Mouse (Mus musculus) ES-E14 (cell line): Measurements from ENCODE around the gene Wdhd1. TPM values are rescaled to one million over a fixed set of nuclear protein-coding genes. Genes with fewer than 3 reads are reported as not detected.
A peak's percentile ranks its signal among the peaks of the same experiment; 100 is the strongest.

Source experiments
- DNase-seq: peaks from one replicate; pipeline ENCODE4 v3.0.0-alpha.2; 2013; ENCODE audit warnings: low read depth, low spot score
- H3K27ac ChIP-seq: 2 replicates; pipeline ENCODE4 v1.5.1; 2012; ENCODE audit warnings: low read depth, mild to moderate bottlenecking, low read length, moderate library complexity, mixed read lengths; ENCODE audit not compliant: poor library complexity, insufficient read depth, severe bottlenecking
- H3K36me3 ChIP-seq: 2 replicates; pipeline ENCODE4 v1.6.1; 2012; ENCODE audit warnings: mild to moderate bottlenecking, low read length, moderate library complexity, mixed read lengths; ENCODE audit not compliant: control insufficient read depth, poor library complexity, insufficient read depth, severe bottlenecking
- H3K4me1 ChIP-seq, 2 experiments: fragments of 150-350 bp in 1 of 2; sonication (generic) in 1 of 2; 2 replicates each; pipeline ENCODE4 v1.6.1; 2012; ENCODE audit warnings: low read length in 2 of 2, mild to moderate bottlenecking in 1 of 2, mixed read lengths in 1 of 2; ENCODE audit not compliant: control insufficient read depth in 2 of 2, insufficient read depth in 2 of 2, poor library complexity in 1 of 2
- H3K4me3 ChIP-seq, 2 experiments: fragments of 150-350 bp in 1 of 2; sonication (generic) in 1 of 2; 2 replicates each; pipeline ENCODE4 v1.5.1; 2012; ENCODE audit warnings: low read length in 2 of 2, low read depth in 1 of 2, mild to moderate bottlenecking in 1 of 2, mixed read lengths in 1 of 2; ENCODE audit not compliant: insufficient read depth in 1 of 2, poor library complexity in 1 of 2, severe bottlenecking in 1 of 2
- H3K9ac ChIP-seq: 2 replicates; pipeline ENCODE4 v1.6.1; 2012; ENCODE audit warnings: low read depth, mild to moderate bottlenecking, low read length, mixed read lengths; ENCODE audit not compliant: poor library complexity, insufficient read depth, severe bottlenecking
- H3K9me3 ChIP-seq: fragments of 150-350 bp; sonication (generic); 2 replicates; pipeline ENCODE4 v1.6.1; 2012; ENCODE audit warnings: low read depth, mild to moderate bottlenecking, low read length; ENCODE audit not compliant: control insufficient read depth, insufficient read depth
- CHD2 ChIP-seq: IDR thresholded peaks from 2 replicates; pipeline ENCODE4 v1.6.1; 2014; ENCODE audit warnings: mild to moderate bottlenecking, low read depth, low read length, inconsistent platforms
- HCFC1 ChIP-seq: IDR thresholded peaks from 2 replicates; pipeline ENCODE4 v1.6.1; 2012; ENCODE audit warnings: low read length, inconsistent platforms, borderline replicate concordance; ENCODE audit not compliant: insufficient read depth
- MAFK ChIP-seq: IDR thresholded peaks from 2 replicates; pipeline ENCODE4 v1.6.1; 2014; ENCODE audit warnings: mild to moderate bottlenecking, low read depth, low read length, inconsistent platforms; ENCODE audit not compliant: insufficient read depth
- ZC3H11A ChIP-seq: IDR thresholded peaks from 2 replicates; pipeline ENCODE4 v1.6.1; 2012; ENCODE audit warnings: low read depth, mild to moderate bottlenecking, inconsistent platforms, low read length, borderline replicate concordance
- ZNF384 ChIP-seq: IDR thresholded peaks from 2 replicates; pipeline ENCODE4 v1.6.1; 2012; ENCODE audit warnings: low read depth, low read length, inconsistent platforms
- in situ Hi-C, 2 experiments: fragments of 600-800 bp; cut with MboI; formaldehyde crosslinking; loops; one replicate each; pipeline ENCODE4 v1.15.1; 2025; ENCODE audit warnings: low sequenced_read_pairs in 2 of 2, inconsistent platforms in 1 of 2; ENCODE audit not compliant: unreplicated experiment in 2 of 2
- total RNA-seq: library from RNA; depleted of rRNA; stranded (reverse); fragments of 300-350 nt; gene quantifications from 2 replicates; pipeline ENCODE4 v1.2.3, GENCODE M21; 2012

Gene Wdhd1
- total RNA-seq, 1 experiment, result 22.0 TPM

DNA sequence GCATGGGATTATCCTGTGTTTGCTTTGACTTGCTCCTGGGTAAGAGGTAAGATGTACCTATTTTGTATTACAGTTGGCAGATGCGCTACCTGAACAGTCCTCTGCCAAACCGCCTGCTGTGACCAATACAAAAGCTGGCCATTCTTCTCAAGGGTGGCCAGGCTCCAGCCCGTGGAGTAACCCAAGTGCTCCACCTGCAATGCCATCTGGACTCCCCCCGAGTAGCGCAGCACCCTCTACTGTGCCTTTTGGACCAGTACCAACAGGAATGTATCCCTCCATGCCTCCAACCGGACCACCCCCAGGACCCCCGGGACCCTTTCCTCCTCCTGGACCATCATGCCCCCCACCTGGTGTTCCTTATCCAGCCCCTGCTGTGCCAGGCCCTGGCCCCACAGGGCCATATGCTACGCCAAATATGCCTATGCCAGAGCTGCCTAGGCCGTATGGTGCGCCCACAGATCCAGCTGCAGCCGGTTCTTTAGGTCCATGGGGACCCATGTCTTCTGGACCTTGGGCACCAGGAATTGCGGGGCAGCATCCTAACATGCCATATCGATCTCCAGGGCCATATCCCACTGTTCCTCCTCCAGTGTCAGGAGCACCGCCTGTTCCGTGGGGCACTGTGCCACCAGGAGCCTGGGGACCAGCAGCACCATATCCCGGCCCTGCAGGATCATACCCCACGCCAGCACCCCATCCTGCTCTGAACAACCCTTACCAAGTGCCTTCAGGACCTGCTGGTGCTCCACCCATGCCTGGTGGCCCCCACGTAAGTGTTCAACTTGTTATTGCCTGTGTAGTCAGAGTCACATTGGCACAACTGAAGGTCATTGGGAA is 33.9 kb upstream of the Wdhd1 start:
- in situ Hi-C loops, result no loop called here
- 0 out of 4 replicates have a peak overlapping the region, but pooled peaks of 1 of the 2 experiments have one; percentile 1 for H3K4me3 ChIP-seq
- no peak for DNase-seq
- TF ChIP-seq CHD2 (no peak), ZNF384 (no peak), HCFC1 (no peak), MAFK (no peak), ZC3H11A (no peak)
- no peaks in the 10 kb centered on the region for H3K9me3 ChIP-seq
- no peak overlapping the region for H3K27ac ChIP-seq
- no peak overlapping the region for H3K9ac ChIP-seq
- H3K36me3 ChIP-seq, result peaks cover 28% of the 10 kb centered on the region
- H3K4me1 ChIP-seq, result peaks cover 4% of the 10 kb centered on the region in 2 experiments; a peak in 1 of 4 replicates

DNA sequence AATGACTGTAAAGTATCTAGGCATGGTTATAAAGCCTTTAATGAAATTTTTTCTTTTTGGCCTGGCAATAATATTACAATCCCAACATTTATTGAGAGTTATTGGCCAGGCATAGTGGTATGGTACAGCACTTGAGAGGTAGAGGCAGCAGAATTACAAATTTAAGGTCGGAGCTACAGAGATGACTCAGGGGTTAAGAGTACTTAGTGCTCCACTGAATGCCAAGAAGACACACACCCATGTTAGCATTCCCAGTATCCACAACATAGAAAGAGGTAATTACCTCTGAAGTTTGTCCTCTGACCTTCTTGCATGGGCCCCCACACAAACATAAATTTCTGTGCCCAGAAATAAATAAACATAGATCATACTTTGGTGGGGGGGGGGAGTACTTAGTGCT is 32.4 kb upstream of the Wdhd1 start:
- Histone ChIP-seq H3K9me3 (no peaks in the 10 kb centered on the region), H3K27ac (no peak overlapping the region), H3K4me1 (peaks cover 4% of the 10 kb centered on the region in 2 experiments; a peak in 1 of 4 replicates), H3K36me3 (peaks cover 22% of the 10 kb centered on the region), H3K4me3 (no peak overlapping the region), H3K9ac (no peak overlapping the region)
- in situ Hi-C loops, result no loop called here
- DNase-seq, result no peak
- TF ChIP-seq HCFC1 (no peak), ZNF384 (no peak), CHD2 (no peak), MAFK (no peak), ZC3H11A (no peak)

DNA sequence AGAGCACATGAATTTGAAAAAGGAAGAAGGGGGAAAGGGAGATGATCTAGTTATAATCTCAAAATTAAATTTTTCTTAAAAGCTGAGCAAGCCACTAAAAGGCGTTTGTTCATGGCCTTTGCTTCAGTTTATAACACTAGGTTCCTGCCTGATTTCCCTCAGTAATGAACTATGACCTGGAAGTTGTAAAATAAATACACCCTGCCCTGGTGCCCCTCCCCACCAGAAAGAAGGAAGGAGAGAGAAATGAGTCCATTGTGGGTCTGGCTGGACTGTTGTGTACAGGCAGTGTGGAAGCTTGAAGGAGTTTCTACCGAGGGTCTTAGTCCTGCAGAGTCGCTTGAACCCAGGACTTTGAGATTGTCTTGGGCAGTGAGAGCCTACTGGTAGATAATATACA is 31.0 kb upstream of the Wdhd1 start:
- peaks cover 25% of the 10 kb centered on the region for H3K36me3 ChIP-seq
- in situ Hi-C loops, result no loop called here
- DNase-seq, result no peak

DNA sequence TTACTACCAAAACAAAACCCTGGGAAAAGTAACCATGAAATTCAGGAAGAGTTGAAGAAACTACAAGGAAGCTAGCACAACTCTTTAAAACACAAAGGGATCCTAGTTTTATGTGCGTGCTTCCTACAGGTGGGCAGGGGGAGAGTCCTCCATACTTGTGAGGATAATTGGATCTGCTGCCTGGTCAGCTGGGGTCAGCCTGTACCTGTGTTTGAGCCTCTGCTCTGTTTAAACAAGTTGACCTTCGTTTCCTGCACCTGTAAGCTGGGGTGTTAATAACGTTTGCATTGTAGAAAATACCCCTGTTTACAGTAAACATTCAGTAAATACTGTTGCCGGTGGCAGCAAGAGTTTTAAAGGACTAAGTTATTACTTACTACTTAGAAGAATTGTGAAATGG is 29.3 kb upstream of the Wdhd1 start:
- Histone ChIP-seq H3K36me3 (peaks cover 20% of the 10 kb centered on the region), H3K4me3 (no peak overlapping the region), H3K27ac (no peak overlapping the region), H3K9me3 (no peaks in the 10 kb centered on the region), H3K4me1 (peaks cover 4% of the 10 kb centered on the region in 2 experiments; a peak in 3 of 4 replicates), H3K9ac (no peak overlapping the region)
- no peak for TF ChIP-seq ZNF384
- no peak for TF ChIP-seq MAFK
- TF ChIP-seq HCFC1, result no peak
- no peak for TF ChIP-seq ZC3H11A
- no peak for TF ChIP-seq CHD2
- in situ Hi-C loops, result no loop called here
- DNase-seq, result no peak

More for the DNA sequence above, 31.0 kb upstream of the Wdhd1 start:
- Histone ChIP-seq H3K9me3 (no peaks in the 10 kb centered on the region), H3K27ac (no peak overlapping the region), H3K9ac (no peak overlapping the region), H3K4me1 (peaks cover 4% of the 10 kb centered on the region in 2 experiments; a peak in 2 of 4 replicates), H3K4me3 (no peak overlapping the region)
- no peak for TF ChIP-seq ZNF384
- no peak for TF ChIP-seq CHD2
- TF ChIP-seq MAFK, result no peak
- no peak for TF ChIP-seq ZC3H11A
- TF ChIP-seq HCFC1, result no peak
